In genomic region chr12:105420476-105420875, GRCm38 (mm10) we compare ENCODE assay signal across 25 mouse cellular contexts. TPM values are rescaled to one million over a fixed set of nuclear protein-coding genes. Genes with fewer than 3 reads are reported as not detected.
A peak's percentile ranks its signal among the peaks of the same experiment; 100 is the strongest.
DNase-seq lines count a peak whose midpoint lies in the region; ATAC-seq lines count a peak whose summit lies in the region.
"Had no signal": no experiment of that assay in that cellular context is flagged by ENCODE, and none has a peak within 500 bp of the region (broad histone marks: within the 10 kb centered on the region; RNA-seq: fewer than 3 reads in every experiment).

No protein-coding gene starts in this region.

- no peaks in the 10 kb centered on the region for H3K27me3 ChIP-seq in kidney, embryonic 15.5 days
- H3K27me3 ChIP-seq in limb, embryonic 10.5 days (ENCODE audit: low read depth, poor library complexity, severe bottlenecking): no peaks in the 10 kb centered on the region
- H3K27me3 ChIP-seq: forebrain, embryonic 15.5 days; hindbrain, embryonic 13.5 days; liver, embryonic 13.5 days; neural tube, embryonic 15.5 days; Patski had no signal

- intact Hi-C loops in heart, postnatal 36 days (cut with DNase I): no loop called here

- no peak overlapping the region for H3K9ac ChIP-seq in kidney, embryonic 15.5 days
- H3K9ac ChIP-seq: forebrain, embryonic 15.5 days; hindbrain, embryonic 13.5 days; liver, embryonic 13.5 days; neural tube, embryonic 15.5 days had no signal

- H3K27ac ChIP-seq in kidney, embryonic 15.5 days: no peak overlapping the region
- H3K27ac ChIP-seq in limb, embryonic 10.5 days: no peak overlapping the region
- H3K27ac ChIP-seq: forebrain, embryonic 15.5 days; hindbrain, embryonic 13.5 days; liver, embryonic 13.5 days; neural tube, embryonic 15.5 days had no signal

- H3K9me3 ChIP-seq in kidney, embryonic 15.5 days (replicated peaks): no peaks in the 10 kb centered on the region
- H3K9me3 ChIP-seq in limb, embryonic 10.5 days (replicated peaks): no peaks in the 10 kb centered on the region
- H3K9me3 ChIP-seq: forebrain, embryonic 15.5 days; hindbrain, embryonic 13.5 days; liver, embryonic 13.5 days; neural tube, embryonic 15.5 days had no signal

- no peaks in the 10 kb centered on the region for H3K4me1 ChIP-seq in kidney, embryonic 15.5 days
- H3K4me1 ChIP-seq in limb, embryonic 10.5 days: peaks cover 4% of the 10 kb centered on the region; the same call in 1 of the 2 replicates
- H3K4me1 ChIP-seq: forebrain, embryonic 15.5 days; hindbrain, embryonic 13.5 days; liver, embryonic 13.5 days; neural tube, embryonic 15.5 days had no signal

- 26% methylated on average over 6 of the region's 6 CpGs for WGBS in kidney, embryonic 15.5 days
- WGBS in limb, embryonic 10.5 days: 43% methylated on average over 6 of the region's 6 CpGs

- H3K4me2 ChIP-seq in kidney, embryonic 15.5 days: no peak overlapping the region
- H3K4me2 ChIP-seq: forebrain, embryonic 15.5 days; hindbrain, embryonic 13.5 days; liver, embryonic 13.5 days; midbrain, embryonic 11.5 days; neural tube, embryonic 15.5 days had no signal

- H3K4me3 ChIP-seq in kidney, embryonic 15.5 days (replicated peaks): no peak overlapping the region
- no peak overlapping the region for H3K4me3 ChIP-seq in limb, embryonic 10.5 days
- H3K4me3 ChIP-seq: forebrain, embryonic 15.5 days; hindbrain, embryonic 13.5 days; liver, embryonic 13.5 days; neural tube, embryonic 15.5 days had no signal

- ATAC-seq in cerebellum, adult (ENCODE audit: insufficient number of reproducible peaks, low FRiP score, low TSS enrichment): 0 out of 2 replicates have a peak, but pooled peaks have one; percentile 10
- ATAC-seq in kidney, embryonic 15.5 days (replicated peaks; ENCODE audit: low FRiP score): peak; percentile 60; the same call in 1 of the 2 replicates
- ATAC-seq: activated CD4-positive, CD25-positive, alpha-beta regulatory T cell, adult 4 months; CD4-positive, CD25-positive, alpha-beta regulatory T cell, adult 4 months; forebrain, embryonic 15.5 days; Patski had no signal

- no peak for DNase-seq in cerebellum, adult 18-20 months
- no peak for DNase-seq in kidney, postnatal 25 days
- DNase-seq in embryo, embryonic 10.5 days (ENCODE audit: low spot score): peak; percentile 17
- DNase-seq in heart, postnatal 36 days: no peak
- no peak for DNase-seq in limb, embryonic 10.5 days (ENCODE audit: low spot score)
- DNase-seq: adrenal gland, postnatal 36 days; cerebellum, adult 11 months; gastrocnemius, postnatal 14 days; heart, adult 18-20 months; kidney, adult 11 months; layer of hippocampus, adult 9-11 months; liver, embryonic 13.5 days; lung, adult 2 months; lung, postnatal 14 days; thymus, adult 18-20 months; thymus, postnatal 4 days had no signal

- H3K36me3 ChIP-seq in kidney, embryonic 15.5 days: no peaks in the 10 kb centered on the region
- H3K36me3 ChIP-seq in limb, embryonic 10.5 days: no peaks in the 10 kb centered on the region
- H3K36me3 ChIP-seq: forebrain, embryonic 15.5 days; hindbrain, embryonic 13.5 days; liver, embryonic 13.5 days; neural tube, embryonic 15.5 days had no signal

RNA-seq across cellular contexts. Expression of gene D430019H16Rik, which starts 33.2 kb away (rescaled TPM):
- 1.4 and 1.7 TPM in 2 replicates for polyA plus RNA-seq in kidney, embryonic 15.5 days (2015; fragmentation: Nextera tagmentation; extraction: Ambion mirVana)
- under 1 TPM; 0.16 to 0.31 TPM for total RNA-seq in heart, postnatal 36 days (2021)
- 1.3 and 2.0 TPM in 2 replicates for polyA plus RNA-seq in limb, embryonic 10.5 days (2016; fragmentation: Nextera tagmentation; extraction: Ambion mirVana)
